Mouse (Mus musculus) retina, postnatal 1 day (tissue): ENCODE data around the gene Rarres1.

Source experiments
- DNase-seq: peaks from one replicate; pipeline ENCODE4 v3.0.0-alpha.2; 2012

Gene Rarres1

GRCm38 (mm10) chr3:67515274-67515801 is at the start of gene Rarres1:
TSS of gene Rarres1 (minus strand) at chr3:67515523.
- DNase-seq, result peak; percentile 70

DNA sequence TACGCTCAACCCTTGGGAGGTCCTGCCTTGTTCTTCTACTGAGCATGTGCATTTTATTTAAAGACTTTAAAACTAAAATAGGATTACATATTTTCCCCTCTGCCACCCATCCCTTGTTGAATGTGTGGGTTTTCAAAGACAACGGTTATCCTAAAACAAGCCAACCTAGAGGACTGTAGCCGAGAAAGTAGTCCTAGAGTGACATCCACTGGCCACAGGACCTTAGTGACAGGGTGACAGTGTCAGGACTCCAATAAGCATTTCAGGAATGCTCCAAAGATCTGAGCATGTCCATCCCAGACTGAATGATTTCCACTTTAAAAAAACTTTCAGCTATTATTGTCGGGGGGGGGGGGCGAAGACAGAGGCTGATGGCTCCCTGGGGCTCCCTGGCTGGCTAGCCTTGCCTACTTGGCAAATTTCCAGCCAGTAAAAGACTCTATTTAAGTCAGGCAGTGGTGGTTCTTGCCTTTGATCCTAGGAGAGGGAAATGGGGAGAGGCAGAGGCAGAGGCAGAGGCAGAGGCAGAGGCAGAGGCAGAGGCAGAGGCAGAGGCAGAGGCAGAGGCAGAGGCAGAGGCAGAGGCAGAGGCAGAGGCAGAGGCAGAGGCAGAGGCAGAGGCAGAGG is 49.5 kb upstream of the Rarres1 start:
- DNase-seq, result peak; percentile 19

GRCm38 (mm10) chr3:67557718-67558354 is 42.5 kb upstream of the Rarres1 start:
- DNase-seq, result no peak

GRCm38 (mm10) chr3:67557200-67557651 is 41.9 kb upstream of the Rarres1 start:
- DNase-seq, result no peak

DNA sequence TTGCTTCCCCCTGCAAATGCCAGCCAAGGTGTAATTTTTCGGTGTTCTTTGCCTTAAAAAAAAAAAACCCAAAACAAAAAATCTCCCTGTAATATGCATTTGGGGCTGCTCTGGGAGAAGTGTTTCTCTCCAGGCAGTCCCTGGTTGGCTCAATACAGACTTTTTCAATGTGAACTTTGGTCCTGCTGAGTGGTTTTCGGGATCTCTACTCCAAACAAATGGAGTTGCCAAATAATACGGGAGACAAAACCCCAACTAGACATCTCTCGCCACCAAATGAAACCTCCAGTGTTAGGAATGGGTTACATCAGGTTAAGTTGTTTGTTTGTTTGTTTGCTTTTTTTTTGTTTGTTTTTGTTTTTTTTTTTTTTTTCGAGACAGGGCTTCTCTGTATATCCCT is 39.9 kb upstream of the Rarres1 start:
- DNase-seq, result no peak

- DNase-seq, result no peak
Measured at GRCm38 (mm10) chr3:67553927-67554448, 38.7 kb upstream of the Rarres1 start.

DNA sequence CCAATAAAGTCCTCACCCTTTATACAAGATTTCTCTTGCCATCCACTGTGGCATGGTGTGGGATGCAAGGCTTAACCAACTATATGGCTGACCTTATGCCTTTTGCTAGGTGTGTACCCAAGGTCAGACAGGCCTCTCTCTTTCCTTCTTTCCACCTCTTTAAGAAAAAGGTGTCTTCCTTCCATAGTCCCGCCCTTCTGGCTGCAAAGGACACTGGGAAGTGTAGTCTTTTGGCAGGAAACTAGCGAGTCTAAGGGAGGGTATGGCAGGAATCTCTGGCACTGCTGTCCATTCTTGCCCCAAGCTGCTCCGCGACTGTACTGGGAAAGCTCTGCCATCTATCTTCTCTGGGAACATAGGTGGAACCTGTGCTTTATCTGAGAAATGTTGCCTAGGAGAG is 38.0 kb upstream of the Rarres1 start:
- DNase-seq, result peak; percentile 11

- no peak for DNase-seq
Measured at GRCm38 (mm10) chr3:67551193-67551592, 35.9 kb upstream of the Rarres1 start.

- no peak for DNase-seq
Measured at GRCm38 (mm10) chr3:67543630-67544029, 28.3 kb upstream of the Rarres1 start.

- DNase-seq, result no peak
Measured at GRCm38 (mm10) chr3:67524768-67525167, 9.4 kb upstream of the Rarres1 start.

GRCm38 (mm10) chr3:67522709-67523108 is 7.4 kb upstream of the Rarres1 start:
- no peak for DNase-seq

DNA sequence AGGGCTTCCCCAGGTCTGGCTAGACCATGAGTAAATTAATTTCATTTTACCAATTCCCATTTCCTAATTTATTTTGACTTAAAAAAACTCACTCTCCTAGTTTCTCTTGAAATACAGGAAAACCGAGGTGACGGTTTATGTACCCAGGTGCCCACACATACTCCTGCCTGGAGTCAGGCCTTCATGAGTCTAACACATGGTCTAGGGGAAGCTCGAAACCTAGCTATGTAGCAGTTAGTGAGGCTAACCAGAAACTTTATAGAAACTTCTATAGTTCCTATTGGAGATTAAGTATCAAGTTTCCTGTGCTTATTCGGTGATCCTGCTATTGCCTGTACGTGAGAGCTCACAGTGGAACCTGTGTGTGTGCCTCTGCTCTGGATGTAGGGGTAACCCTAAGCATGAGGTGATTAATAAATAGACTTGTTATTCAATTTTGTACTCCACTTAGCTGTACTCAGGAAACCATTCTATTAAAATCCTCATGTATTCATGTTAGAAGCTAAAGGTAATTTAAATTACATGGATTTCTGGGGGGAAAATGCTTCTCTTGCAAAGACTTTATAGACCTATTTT is 5.3 kb upstream of the Rarres1 start:
- DNase-seq, result no peak

DNA sequence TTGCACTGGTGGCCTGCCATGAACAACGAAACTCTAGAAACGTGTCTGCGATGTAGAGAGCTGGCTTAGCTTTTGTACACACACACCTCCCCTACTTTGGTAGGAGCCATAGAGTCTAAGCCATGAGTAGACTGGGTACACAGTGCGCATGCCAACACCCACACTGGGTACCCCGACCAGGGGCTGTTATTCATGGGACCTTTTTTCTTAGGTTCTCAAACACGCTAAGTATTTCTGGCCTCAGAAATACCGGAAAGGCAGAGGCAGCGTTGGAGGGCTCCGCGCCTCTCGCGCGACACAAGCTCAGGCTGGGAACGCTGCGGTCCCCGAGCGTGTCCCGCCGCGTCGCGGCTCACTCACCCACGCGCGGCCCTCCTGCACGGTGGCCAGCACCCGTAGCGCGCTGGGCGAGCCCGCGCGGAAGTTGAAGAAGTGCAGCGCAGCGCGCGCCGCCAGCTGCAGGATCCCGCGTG is 486 bp downstream of the Rarres1 start:
- DNase-seq, result no peak

- DNase-seq, result peak; percentile 84
Measured at GRCm38 (mm10) chr3:67512807-67513206, 2.5 kb downstream of the Rarres1 start.

GRCm38 (mm10) chr3:67508216-67508892 is 7.0 kb downstream of the Rarres1 start:
- no peak for DNase-seq

- DNase-seq, result no peak
Measured at GRCm38 (mm10) chr3:67505286-67505685, 10.0 kb downstream of the Rarres1 start.

DNA sequence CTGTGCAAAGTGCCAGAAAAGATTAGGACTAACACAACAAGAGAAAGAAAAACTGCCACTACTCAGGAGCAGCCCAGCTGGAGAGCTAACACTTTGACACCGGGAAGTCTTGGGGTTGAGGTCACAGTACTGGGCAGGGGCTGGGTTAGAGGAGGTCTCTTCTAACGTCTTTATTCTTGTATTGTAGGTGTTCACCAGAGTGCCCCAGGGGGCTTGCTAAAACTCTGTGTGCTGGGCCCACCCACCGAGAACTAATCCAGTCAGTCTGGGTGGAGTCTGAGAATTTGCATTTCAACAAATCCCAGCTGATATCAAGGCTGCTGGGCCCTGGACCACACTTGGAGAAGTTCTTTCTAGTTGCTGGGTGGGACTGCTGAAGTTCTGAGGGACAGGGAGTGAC is 11.4 kb downstream of the Rarres1 start:
- no peak for DNase-seq

GRCm38 (mm10) chr3:67499406-67499791 is 15.9 kb downstream of the Rarres1 start:
- no peak for DNase-seq

- DNase-seq, result no peak
Measured at GRCm38 (mm10) chr3:67498773-67499405, 16.4 kb downstream of the Rarres1 start.

DNA sequence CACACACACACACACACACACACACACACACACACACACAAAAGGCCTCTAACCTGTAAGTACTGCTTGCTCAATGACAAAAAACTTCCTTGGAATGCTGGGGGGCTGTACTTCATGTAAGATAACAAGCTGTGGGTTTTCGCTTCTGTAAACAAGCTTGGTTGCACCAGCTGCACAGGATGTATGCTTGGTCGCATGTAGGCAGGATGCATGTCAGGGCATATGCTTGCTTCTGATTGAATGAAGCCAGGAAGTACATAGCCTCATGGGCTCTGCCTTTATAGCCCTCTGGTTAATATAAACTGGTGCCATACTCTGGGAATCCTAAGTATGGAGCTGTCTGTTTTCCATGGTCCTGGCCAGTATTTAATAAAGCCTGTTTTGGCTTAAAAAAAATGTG is 17.3 kb downstream of the Rarres1 start:
- DNase-seq, result no peak

- no peak for DNase-seq
Measured at GRCm38 (mm10) chr3:67496310-67496709, 19.0 kb downstream of the Rarres1 start.

DNA sequence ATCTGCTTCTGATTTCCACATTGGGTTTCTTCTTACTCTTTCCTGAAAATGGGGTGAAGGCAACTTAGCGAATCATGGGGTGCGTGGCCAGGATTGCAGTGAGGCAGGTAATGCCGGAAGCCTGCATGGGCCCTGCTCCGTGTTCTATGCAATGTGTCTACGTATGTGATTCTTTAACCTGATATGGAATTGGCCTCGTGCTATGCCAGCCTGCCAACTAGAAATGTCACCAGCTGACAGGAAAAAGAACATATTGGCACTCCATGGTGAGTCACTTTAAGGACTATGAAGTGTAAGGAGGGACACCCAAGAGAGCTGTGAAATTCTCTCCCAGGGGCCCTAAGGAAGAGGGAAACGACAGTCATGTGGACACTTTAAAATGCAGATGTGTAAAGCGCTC is 22.2 kb downstream of the Rarres1 start:
- DNase-seq, result no peak
